Comparison of ENCODE assay signal across 19 mouse cellular contexts in the genomic region with DNA sequence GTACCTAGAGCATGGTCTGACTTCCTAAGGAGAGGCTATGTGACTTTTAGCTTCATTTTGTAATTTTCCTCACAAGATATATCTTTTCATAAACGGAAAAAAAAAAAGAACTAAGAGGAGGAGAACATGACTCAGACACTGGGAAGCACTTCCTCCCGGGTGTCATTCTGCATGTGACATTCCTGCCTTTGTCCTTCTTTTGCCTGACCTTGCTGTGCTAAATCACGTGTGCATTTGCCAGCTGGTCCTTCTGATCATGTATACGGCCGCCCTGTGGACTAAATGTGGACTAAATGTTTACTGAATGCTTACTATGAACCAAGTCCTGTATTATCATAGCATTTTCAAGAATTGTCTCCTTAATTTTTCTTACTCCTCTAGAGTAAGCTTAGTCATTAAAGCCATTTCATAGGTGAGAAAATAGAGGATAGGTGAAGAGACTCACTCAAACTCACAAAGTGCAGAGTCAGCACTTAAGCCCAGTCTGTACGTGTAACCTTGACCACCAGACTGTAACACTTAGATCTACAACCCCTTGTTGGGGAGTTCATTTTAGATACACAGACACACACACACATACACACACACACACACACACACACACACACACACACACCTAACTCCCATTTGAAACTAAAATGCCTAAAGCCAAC. TPM values are rescaled to one million over a fixed set of nuclear protein-coding genes. Genes with fewer than 3 reads are reported as not detected.
DNase-seq lines count a peak whose midpoint lies in the region; ATAC-seq and TF ChIP-seq lines count a peak whose summit lies in the region.
"Had no signal": no experiment of that assay in that cellular context is flagged by ENCODE, and none has a peak within 500 bp of the region (broad histone marks: within the 10 kb centered on the region; RNA-seq: fewer than 3 reads in every experiment).

No protein-coding gene starts in this region.

- no peak overlapping the region for H3K27ac ChIP-seq in cerebellum, adult 2 months (ENCODE audit: insufficient read depth, low read length)
- no peak overlapping the region for H3K27ac ChIP-seq in heart, postnatal 0 days (ENCODE audit: low read depth)
- H3K27ac ChIP-seq in heart, embryonic 12.5 days (ENCODE audit: poor library complexity, severe bottlenecking): no peak overlapping the region
- H3K27ac ChIP-seq: forebrain, embryonic 12.5 days; heart, adult 2 months; limb, embryonic 13.5 days; liver, embryonic 13.5 days had no signal

- no peak for ATAC-seq in heart, postnatal 0 days (ENCODE audit: insufficient read depth, low read depth)
- ATAC-seq in heart, embryonic 12.5 days (ENCODE audit: insufficient number of reproducible peaks, low FRiP score): no peak
- ATAC-seq: inflammation-experienced regulatory T-cells, adult 6 months had no signal

- 22% methylated on average over 6 of the region's 6 CpGs for WGBS in cerebellum, adult 2 months
- WGBS in heart, postnatal 0 days: 43% methylated on average over 6 of the region's 6 CpGs
- 64% methylated on average over 6 of the region's 6 CpGs for WGBS in heart, embryonic 12.5 days

- no peak overlapping the region for H3K9ac ChIP-seq in heart, postnatal 0 days (replicated peaks; ENCODE audit: low read depth, low read length)
- no peak overlapping the region for H3K9ac ChIP-seq in heart, embryonic 12.5 days
- H3K9ac ChIP-seq: forebrain, embryonic 12.5 days; limb, embryonic 13.5 days; liver, embryonic 13.5 days; lung, embryonic 14.5 days had no signal

- H3K79me2 ChIP-seq in C2C12 (ENCODE audit: control insufficient read depth, insufficient read depth): no peaks in the 10 kb centered on the region

- peaks cover 21% of the 10 kb centered on the region; the same call in 1 of the 2 replicates for H3K4me1 ChIP-seq in cerebellum, adult 2 months (ENCODE audit: control insufficient read depth, insufficient read depth, low read length)
- peaks cover 13% of the 10 kb centered on the region for H3K4me1 ChIP-seq in heart, postnatal 0 days (ENCODE audit: control insufficient read depth, insufficient read depth)
- peaks cover 16% of the 10 kb centered on the region for H3K4me1 ChIP-seq in heart, embryonic 12.5 days (replicated peaks)

- peak in 1 of 2 experiments; percentile 52 for DNase-seq in cerebellum, adult 2 months
- no peak for DNase-seq in cerebellum, adult 9-10 months
- DNase-seq in heart, postnatal 0 days (ENCODE audit: low spot score): peak; percentile 14
- peak; percentile 46 for DNase-seq in ZHBTc4 (ENCODE audit: low read depth, low spot score)
- DNase-seq in lung, postnatal 25 days (ENCODE audit: low spot score): no peak
- DNase-seq: gastrocnemius, postnatal 10 days; heart, adult 2 months; heart, postnatal 10 days; kidney, postnatal 4 days; layer of hippocampus, adult 9-11 months; liver, embryonic 13.5 days; lung, embryonic 14.5 days; lung, postnatal 4 days; right cerebral cortex, postnatal 4 days had no signal

- no peaks in the 10 kb centered on the region for H3K79me3 ChIP-seq in C2C12 (ENCODE audit: low read depth)

- H3K4me2 ChIP-seq in heart, postnatal 0 days (ENCODE audit: low read depth, low read length): no peak overlapping the region
- no peak overlapping the region for H3K4me2 ChIP-seq in heart, embryonic 12.5 days
- H3K4me2 ChIP-seq: forebrain, embryonic 12.5 days; limb, embryonic 13.5 days; liver, embryonic 13.5 days; lung, embryonic 14.5 days had no signal

- TF ChIP-seq POLR2A in cerebellum, adult 2 months (IDR thresholded peaks at IDR 0.05; ENCODE audit: borderline replicate concordance, insufficient read depth, low read length): no peak

- no peaks in the 10 kb centered on the region for H3K9me3 ChIP-seq in heart, postnatal 0 days (replicated peaks; ENCODE audit: control insufficient read depth, low read length)
- no peaks in the 10 kb centered on the region for H3K9me3 ChIP-seq in heart, embryonic 12.5 days (replicated peaks)
- H3K9me3 ChIP-seq: forebrain, embryonic 12.5 days; limb, embryonic 13.5 days; liver, embryonic 13.5 days had no signal

- no peak overlapping the region for H3ac ChIP-seq in C2C12 (ENCODE audit: control insufficient read depth, insufficient read length, low read depth)

- peak; percentile 4; the same call in 1 of the 2 replicates for TF ChIP-seq CTCF in cerebellum, adult 2 months (IDR thresholded peaks at IDR 0.05; ENCODE audit: borderline replicate concordance, insufficient read depth, low read depth, low read length)
- TF ChIP-seq CTCF in heart, postnatal 0 days (IDR thresholded peaks at IDR 0.05; ENCODE audit: low read depth): no peak
- no peak for TF ChIP-seq CTCF in C2C12 (IDR thresholded peaks at IDR 0.05; ENCODE audit: control insufficient read depth, insufficient read depth, insufficient read length)

- no peaks in the 10 kb centered on the region for H3K27me3 ChIP-seq in cerebellum, adult 2 months (ENCODE audit: control insufficient read depth, insufficient read depth, low read length)
- no peaks in the 10 kb centered on the region for H3K27me3 ChIP-seq in heart, postnatal 0 days (ENCODE audit: control insufficient read depth, insufficient read depth, low read length)
- no peaks in the 10 kb centered on the region for H3K27me3 ChIP-seq in heart, embryonic 12.5 days (replicated peaks)
- no peaks in the 10 kb centered on the region for H3K27me3 ChIP-seq in C2C12 (ENCODE audit: control insufficient read depth, insufficient read depth, insufficient read length)
- H3K27me3 ChIP-seq: limb, embryonic 13.5 days had no signal

- no peaks in the 10 kb centered on the region for H3K36me3 ChIP-seq in heart, postnatal 0 days (replicated peaks; ENCODE audit: control insufficient read depth, insufficient read depth, low read length)
- H3K36me3 ChIP-seq in heart, embryonic 12.5 days: no peaks in the 10 kb centered on the region
- H3K36me3 ChIP-seq in C2C12 (ENCODE audit: control insufficient read depth, insufficient read depth): no peaks in the 10 kb centered on the region
- H3K36me3 ChIP-seq: forebrain, embryonic 12.5 days; limb, embryonic 13.5 days; liver, embryonic 13.5 days had no signal

- H3K4me3 ChIP-seq in cerebellum, adult 2 months (replicated peaks; ENCODE audit: insufficient read depth, low read depth, low read length): no peak overlapping the region
- no peak overlapping the region for H3K4me3 ChIP-seq in heart, postnatal 0 days (ENCODE audit: low read depth, low read length)
- no peak overlapping the region for H3K4me3 ChIP-seq in heart, embryonic 12.5 days
- H3K4me3 ChIP-seq in C2C12 (ENCODE audit: insufficient read depth, poor library complexity, severe bottlenecking): no peak overlapping the region
- H3K4me3 ChIP-seq: forebrain, embryonic 12.5 days; heart, adult 2 months; limb, embryonic 13.5 days; liver, embryonic 13.5 days had no signal

- TF ChIP-seq EP300 in heart, postnatal 0 days (IDR thresholded peaks at IDR 0.05; ENCODE audit: low read depth): no peak

TF ChIP-seq in C2C12, 6 proteins besides CTCF, POLR2A, EP300 and RAD21:
- TF ChIP-seq MYOG (IDR thresholded peaks at IDR 0.05; ENCODE audit: control insufficient read depth, extremely low read depth, insufficient read length) (no peak), MYOD1 (IDR thresholded peaks at IDR 0.05; ENCODE audit: control insufficient read depth, insufficient read length, low read depth) (no peak), USF1 (IDR thresholded peaks at IDR 0.05; ENCODE audit: low read depth) (peak; percentile 45)

RNA-seq across cellular contexts. Expression of gene Slc12a8, which starts 2.9 kb away (rescaled TPM):
- polyA plus RNA-seq in cerebellum, adult 2 months (2012; rRNA removed): 4.9 and 5.6 TPM in 2 replicates
- total RNA-seq in heart, postnatal 0 days (2014; rRNA removed; ENCODE audit: low replicate concordance): 0.42 and 1.4 TPM in 2 replicates
- 1.0 TPM in 2 replicates for polyA plus RNA-seq in heart, postnatal 0 days (2015; fragmentation: Nextera tagmentation; extraction: Ambion mirVana)
- polyA plus RNA-seq in heart, embryonic 12.5 days (2016; fragmentation: Nextera tagmentation; extraction: Ambion mirVana): 1.2 and 1.3 TPM in 2 replicates
- polyA plus RNA-seq in C2C12 (2012; fragmentation: generic; extraction: Trizol): 0.06 TPM

Comparison
In these comparisons a context has a peak if more than half of its experiments do, and no peak if none do; other contexts are left out.
1. DNase-seq: peak in heart, postnatal 0 days (single experiment) and ZHBTc4 (single experiment); none in cerebellum, adult 9-10 months (single experiment) and lung, postnatal 25 days (single experiment).